14 mouse cellular contexts compared by ENCODE assay signal in genomic region chr13:75091071-75091470, GRCm38 (mm10). TPM values are rescaled to one million over a fixed set of nuclear protein-coding genes. Genes with fewer than 3 reads are reported as not detected.
DNase-seq lines count a peak whose midpoint lies in the region; ATAC-seq lines count a peak whose summit lies in the region.
"Had no signal": no experiment of that assay in that cellular context is flagged by ENCODE, and none has a peak within 500 bp of the region (broad histone marks: within the 10 kb centered on the region; RNA-seq: fewer than 3 reads in every experiment).

No protein-coding gene starts in this region.

- H3K27ac ChIP-seq in forebrain, embryonic 14.5 days (ENCODE audit: low read depth, low read length) = no peak overlapping the region
- H3K27ac ChIP-seq in midbrain, embryonic 14.5 days (replicated peaks; ENCODE audit: low read depth, low read length) = no peak overlapping the region
- H3K27ac ChIP-seq: embryonic facial prominence, embryonic 15.5 days; liver, embryonic 14.5 days had no signal

- ATAC-seq in forebrain, embryonic 14.5 days = no peak
- peak; percentile 9; the same call in 1 of the 2 replicates for ATAC-seq in midbrain, embryonic 14.5 days (ENCODE audit: low FRiP score, low TSS enrichment)
- ATAC-seq in monocyte, adult 5-6 weeks (replicated peaks; ENCODE audit: insufficient number of reproducible peaks, low FRiP score, low TSS enrichment, poor library complexity, severe bottlenecking) = no peak

- 50% methylated on average over 5 of the region's 5 CpGs for WGBS in forebrain, embryonic 14.5 days
- WGBS in midbrain, embryonic 14.5 days = 59% methylated on average over 5 of the region's 5 CpGs

- H3K4me1 ChIP-seq in forebrain, embryonic 14.5 days (ENCODE audit: control insufficient read depth, insufficient read depth, low read length) = no peaks in the 10 kb centered on the region
- H3K4me1 ChIP-seq in midbrain, embryonic 14.5 days (ENCODE audit: control insufficient read depth, insufficient read depth, low read length) = 0 out of 2 replicates have a peak, but pooled peaks cover 2% of the 10 kb centered on the region
- H3K4me1 ChIP-seq: embryonic facial prominence, embryonic 15.5 days had no signal

- peak overlapping the region; percentile 76 for H3K4me2 ChIP-seq in forebrain, embryonic 14.5 days (ENCODE audit: low read length)
- peak overlapping the region; percentile 84 for H3K4me2 ChIP-seq in midbrain, embryonic 14.5 days (ENCODE audit: low read length)

- DNase-seq in left cerebral cortex, adult 18-20 months (ENCODE audit: low spot score in 2 of 2) = peak; percentile 27 to 30
- DNase-seq in left cerebral cortex, adult 11 months (ENCODE audit: low spot score) = no peak
- peak; percentile 71 for DNase-seq in brain, adult 2 months (ENCODE audit: low read depth, low spot score)
- DNase-seq in forebrain, embryonic 14.5 days (ENCODE audit: low spot score) = no peak
- peak; percentile 5 for DNase-seq in midbrain, embryonic 14.5 days
- no peak for DNase-seq in cerebellum, postnatal 4 days (ENCODE audit: low spot score in 2 of 2)
- DNase-seq in adrenal gland, postnatal 4 days (ENCODE audit: low spot score in 2 of 2) = no peak
- DNase-seq: gastrocnemius, postnatal 10 days; kidney, adult 18-20 months; lung, postnatal 4 days; thymus, postnatal 25 days had no signal

- H3K27me3 ChIP-seq in forebrain, embryonic 14.5 days (replicated peaks; ENCODE audit: control insufficient read depth, insufficient read depth, low read length) = no peaks in the 10 kb centered on the region
- no peaks in the 10 kb centered on the region; the same call in 1 of the 2 replicates for H3K27me3 ChIP-seq in midbrain, embryonic 14.5 days (ENCODE audit: control insufficient read depth, insufficient read depth, low read length)

- peak overlapping the region; percentile 51 for H3K4me3 ChIP-seq in forebrain, embryonic 14.5 days (ENCODE audit: low read depth, low read length)
- peak overlapping the region; percentile 49 for H3K4me3 ChIP-seq in midbrain, embryonic 14.5 days (replicated peaks; ENCODE audit: low read depth, low read length)

- no peaks in the 10 kb centered on the region for H3K36me3 ChIP-seq in forebrain, embryonic 14.5 days (ENCODE audit: control insufficient read depth, insufficient read depth, low read length)
- no peaks in the 10 kb centered on the region for H3K36me3 ChIP-seq in midbrain, embryonic 14.5 days (ENCODE audit: control insufficient read depth, insufficient read depth, low read length)
- H3K36me3 ChIP-seq: embryonic facial prominence, embryonic 15.5 days had no signal

- no peaks in the 10 kb centered on the region for H3K9me3 ChIP-seq in forebrain, embryonic 14.5 days (replicated peaks; ENCODE audit: control insufficient read depth, low read length)
- no peaks in the 10 kb centered on the region for H3K9me3 ChIP-seq in midbrain, embryonic 14.5 days (ENCODE audit: control insufficient read depth, low read length)
- H3K9me3 ChIP-seq: embryonic facial prominence, embryonic 15.5 days had no signal

- H3K9ac ChIP-seq in forebrain, embryonic 14.5 days (ENCODE audit: low read length) = no peak overlapping the region
- no peak overlapping the region for H3K9ac ChIP-seq in midbrain, embryonic 14.5 days (replicated peaks; ENCODE audit: low read length)
- H3K9ac ChIP-seq: embryonic facial prominence, embryonic 15.5 days; liver, embryonic 14.5 days had no signal

RNA-seq across cellular contexts. Expression of gene Pcsk1, which starts 1.4 kb away (rescaled TPM):
- total RNA-seq in left cerebral cortex, adult 18-20 months (2021) = 10 to 100 TPM; 38.0 to 57.7 TPM
- 1.2 and 2.2 TPM in 2 replicates for polyA plus RNA-seq in forebrain, embryonic 14.5 days (2014; fragmentation: Nextera tagmentation; extraction: Ambion mirVana)
- 2.5 and 2.6 TPM in 2 replicates for polyA plus RNA-seq in midbrain, embryonic 14.5 days (2014; fragmentation: Nextera tagmentation; extraction: Ambion mirVana)
- total RNA-seq in monocyte, adult 5-6 weeks (2017) = not detected in 3 replicates
- 10 to 100 TPM; 12.7 to 14.4 TPM for total RNA-seq in adrenal gland, postnatal 4 days (2021)
- polyA plus RNA-seq: liver, embryonic 14.5 days had no signal

Comparison
In these comparisons a context has a peak if more than half of its experiments do, and no peak if none do; other contexts are left out.
1. DNase-seq: peak in left cerebral cortex, adult 18-20 months (2 of 2), brain, adult 2 months (single experiment) and midbrain, embryonic 14.5 days (single experiment); none in left cerebral cortex, adult 11 months (single experiment), forebrain, embryonic 14.5 days (single experiment), cerebellum, postnatal 4 days (0 of 2) and adrenal gland, postnatal 4 days (0 of 2).
2. RNA of gene Pcsk1, which starts 1.4 kb away (total RNA-seq): 38.0 to 57.7 TPM in left cerebral cortex, adult 18-20 months and 12.7 to 14.4 TPM in adrenal gland, postnatal 4 days; not detected in monocyte, adult 5-6 weeks; every median in the first group is over 10 times any median in the second.